Mouse (Mus musculus): Measurements from ENCODE around the gene Anks1b.

Gene Anks1b

GRCm38 (mm10) chr10:89974361-89974760, 101.1 kb downstream of the Anks1b start:
- no peak for DNase-seq (ENCODE audit: low spot score in 2 of 2)

GRCm38 (mm10) chr10:89975431-89975841, 102.1 kb downstream of the Anks1b start:
- no peak for DNase-seq (ENCODE audit: low spot score in 2 of 2)

GRCm38 (mm10) chr10:89976577-89976976, 103.3 kb downstream of the Anks1b start:
- DNase-seq (ENCODE audit: low spot score in 2 of 2) = no peak

GRCm38 (mm10) chr10:89994171-89994570, 120.9 kb downstream of the Anks1b start:
- no peak for DNase-seq (ENCODE audit: low spot score in 2 of 2)

- no peak for DNase-seq (ENCODE audit: low spot score in 2 of 2)
Observed at GRCm38 (mm10) chr10:89995621-89996428, 122.5 kb downstream of the Anks1b start.

- DNase-seq (ENCODE audit: low spot score in 2 of 2) = no peak
Observed at GRCm38 (mm10) chr10:90003980-90004729, 130.8 kb downstream of the Anks1b start.

- no peak for DNase-seq (ENCODE audit: low spot score in 2 of 2)
Observed at GRCm38 (mm10) chr10:90004882-90005281, 131.6 kb downstream of the Anks1b start.

- DNase-seq (ENCODE audit: low spot score in 2 of 2) = no peak
Observed at GRCm38 (mm10) chr10:90033037-90033436, 159.7 kb downstream of the Anks1b start.

- no peak for DNase-seq (ENCODE audit: low spot score in 2 of 2)
Observed at GRCm38 (mm10) chr10:90043287-90043686, 170.0 kb downstream of the Anks1b start.

- no peak for DNase-seq (ENCODE audit: low spot score in 2 of 2)
Observed at GRCm38 (mm10) chr10:90043773-90044172, 170.5 kb downstream of the Anks1b start.

- no peak for DNase-seq (ENCODE audit: low spot score in 2 of 2)
Observed at GRCm38 (mm10) chr10:90044229-90044628, 170.9 kb downstream of the Anks1b start.

GRCm38 (mm10) chr10:90068651-90069050, 195.3 kb downstream of the Anks1b start:
- no peak for DNase-seq (ENCODE audit: low spot score in 2 of 2)

GRCm38 (mm10) chr10:90077930-90078329, 204.6 kb downstream of the Anks1b start:
- DNase-seq (ENCODE audit: low spot score in 2 of 2) = no peak

- DNase-seq (ENCODE audit: low spot score in 2 of 2) = no peak
Observed at GRCm38 (mm10) chr10:90081151-90081550, 207.8 kb downstream of the Anks1b start.

GRCm38 (mm10) chr10:90081630-90082029, 208.3 kb downstream of the Anks1b start:
- DNase-seq (ENCODE audit: low spot score in 2 of 2) = peak; percentile 1 to 4

- DNase-seq (ENCODE audit: low spot score in 2 of 2) = no peak
Observed at GRCm38 (mm10) chr10:90093877-90094276, 220.6 kb downstream of the Anks1b start.

GRCm38 (mm10) chr10:90112662-90113061, 239.4 kb downstream of the Anks1b start:
- DNase-seq (ENCODE audit: low spot score in 2 of 2) = peak; percentile 62 to 63

- peak; percentile 8 to 12 for DNase-seq (ENCODE audit: low spot score in 2 of 2)
Observed at GRCm38 (mm10) chr10:90116867-90117266, 243.6 kb downstream of the Anks1b start.

GRCm38 (mm10) chr10:90117836-90118235, 244.5 kb downstream of the Anks1b start:
- no peak for DNase-seq (ENCODE audit: low spot score in 2 of 2)

- no peak for DNase-seq (ENCODE audit: low spot score in 2 of 2)
Observed at GRCm38 (mm10) chr10:90137538-90137937, 264.2 kb downstream of the Anks1b start.

GRCm38 (mm10) chr10:90140947-90141346, 267.6 kb downstream of the Anks1b start:
- no peak for DNase-seq (ENCODE audit: low spot score in 2 of 2)

- no peak for DNase-seq (ENCODE audit: low spot score in 2 of 2)
Observed at GRCm38 (mm10) chr10:90144444-90144843, 271.1 kb downstream of the Anks1b start.

- DNase-seq (ENCODE audit: low spot score in 2 of 2) = no peak
Observed at GRCm38 (mm10) chr10:90151510-90151909, 278.2 kb downstream of the Anks1b start.
